13 mouse cellular contexts compared by ENCODE assay signal in the genomic region with DNA sequence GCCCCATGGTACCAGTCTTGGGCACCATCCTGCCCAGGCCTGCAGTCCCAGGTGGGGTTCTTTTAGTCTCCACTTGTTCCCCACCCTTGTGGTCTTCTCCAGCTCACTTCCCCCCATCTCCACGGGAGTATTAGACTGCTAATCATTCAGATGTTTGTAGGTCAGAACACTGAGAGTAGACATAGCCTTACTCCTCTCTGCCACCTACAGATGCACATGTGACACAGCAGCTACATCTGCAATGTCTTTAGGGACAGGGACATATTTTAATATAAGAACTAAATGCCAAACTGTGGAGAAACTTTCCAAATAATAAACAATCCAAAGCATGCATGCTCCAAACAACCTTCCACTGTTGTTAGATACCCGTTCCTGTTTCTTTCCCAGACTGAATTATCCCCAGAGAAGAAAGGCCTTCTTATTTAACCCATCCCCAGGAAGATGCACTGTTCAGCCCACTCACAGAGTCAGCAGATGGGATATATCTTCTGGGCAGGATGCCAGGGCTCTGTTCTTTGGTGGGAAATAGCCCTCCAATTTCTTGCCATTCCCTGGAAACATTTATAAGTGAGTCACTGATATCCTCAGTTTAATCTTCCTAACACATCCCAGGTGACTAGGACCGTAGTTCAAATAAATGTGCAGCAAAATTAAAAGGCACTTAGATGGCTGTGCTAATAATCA.
DNase-seq lines count a peak whose midpoint lies in the region; TF ChIP-seq lines count a peak whose summit lies in the region.
"Had no signal": no experiment of that assay in that cellular context is flagged by ENCODE, and none has a peak within 500 bp of the region (broad histone marks: within the 10 kb centered on the region; RNA-seq: fewer than 3 reads in every experiment).

No protein-coding gene starts in this region.

- H3K27ac ChIP-seq in left cerebral cortex, adult 2 months, result no peak overlapping the region
- H3K27ac ChIP-seq: heart, embryonic 15.5 days; midbrain, embryonic 13.5 days; neural tube, embryonic 15.5 days had no signal

- peak; percentile 17 to 28 for DNase-seq in left cerebral cortex, adult 2 months (ENCODE audit: extremely low spot score in 1 of 2, low spot score in 2 of 2)
- DNase-seq in left cerebral cortex, adult 11 months (ENCODE audit: low spot score), result no peak
- DNase-seq in 3T3-L1 (ENCODE audit: low read depth, low spot score), result peak; percentile 9
- DNase-seq in brain, adult 2 months (ENCODE audit: low read depth, low spot score), result peak; percentile 59
- DNase-seq in left cerebral cortex, postnatal 25 days (ENCODE audit: low spot score in 2 of 2), result peak; percentile 47 to 49
- no peak for DNase-seq in thymus, postnatal 14 days
- no peak for DNase-seq in embryo, embryonic 11 days
- DNase-seq: gastrocnemius, postnatal 36 days; lung, adult 2 months; thymus, postnatal 25 days had no signal

- H3K4me3 ChIP-seq in left cerebral cortex, adult 2 months, result no peak overlapping the region
- H3K4me3 ChIP-seq: heart, embryonic 15.5 days; midbrain, embryonic 13.5 days; neural tube, embryonic 15.5 days had no signal

- intact Hi-C loops in left cerebral cortex, adult 2 months (cut with DNase I), result no loop called here
- intact Hi-C loops in left cerebral cortex, postnatal 25 days (cut with DNase I), result no loop called here

- TF ChIP-seq CTCF in left cerebral cortex, adult 2 months (IDR thresholded peaks at IDR 0.05), result peak; percentile 7; the same call in 1 of the 2 replicates

Comparison
In these comparisons a context has a peak if more than half of its experiments do, and no peak if none do; other contexts are left out.
1. DNase-seq: peak in left cerebral cortex, adult 2 months (2 of 2), 3T3-L1 (single experiment), brain, adult 2 months (single experiment) and left cerebral cortex, postnatal 25 days (2 of 2); none in left cerebral cortex, adult 11 months (single experiment), thymus, postnatal 14 days (single experiment) and embryo, embryonic 11 days (single experiment).